Mouse (Mus musculus): ENCODE results near the gene Slc6a1.

Gene Slc6a1

DNA sequence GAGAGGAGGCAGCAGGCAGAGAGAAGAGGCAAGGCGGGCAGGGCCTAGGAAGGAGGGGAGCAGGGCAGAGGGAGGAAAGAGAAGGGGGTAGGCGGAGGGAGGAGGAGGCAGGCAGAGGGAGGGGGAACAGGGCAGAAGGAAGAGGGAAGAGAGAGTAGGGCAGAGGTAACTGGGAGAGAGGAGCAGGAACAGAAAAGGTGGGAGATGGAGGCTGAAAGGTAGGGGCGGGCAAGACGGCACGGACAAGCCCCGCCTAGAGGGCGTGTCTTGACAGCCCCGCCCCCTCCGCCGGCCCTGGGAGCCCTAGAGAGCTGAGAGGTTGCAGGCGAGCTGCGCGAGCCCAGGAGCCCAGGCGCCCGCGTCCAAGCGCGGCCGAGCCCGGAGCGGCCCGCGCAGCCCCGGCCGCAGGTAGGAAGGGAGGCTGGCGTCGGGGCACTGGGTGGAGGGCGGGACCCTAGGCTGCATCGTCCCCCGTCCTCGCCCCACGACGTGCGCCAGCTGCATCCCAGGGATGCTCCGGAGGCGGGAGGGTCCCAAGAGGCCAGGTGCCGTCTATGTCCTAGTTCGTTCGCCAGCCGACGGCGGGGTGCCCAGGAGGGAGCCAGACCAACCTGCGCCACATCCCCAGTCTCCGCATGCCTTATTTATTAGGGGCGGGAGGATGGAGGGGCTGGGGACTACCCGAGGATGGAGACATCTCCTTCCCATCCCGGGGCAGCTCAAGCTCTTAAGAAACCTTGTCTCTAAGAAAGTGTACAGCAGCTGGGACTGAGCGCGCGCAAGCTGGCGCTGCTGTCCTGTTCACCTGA, at the start of gene Slc6a1:
Slc6a1 (plus strand) TSS at position 167 of the 809 bp plus-strand sequence.
- peak; percentile 53 to 54 for DNase-seq (ENCODE audit: low spot score in 2 of 2)

DNA sequence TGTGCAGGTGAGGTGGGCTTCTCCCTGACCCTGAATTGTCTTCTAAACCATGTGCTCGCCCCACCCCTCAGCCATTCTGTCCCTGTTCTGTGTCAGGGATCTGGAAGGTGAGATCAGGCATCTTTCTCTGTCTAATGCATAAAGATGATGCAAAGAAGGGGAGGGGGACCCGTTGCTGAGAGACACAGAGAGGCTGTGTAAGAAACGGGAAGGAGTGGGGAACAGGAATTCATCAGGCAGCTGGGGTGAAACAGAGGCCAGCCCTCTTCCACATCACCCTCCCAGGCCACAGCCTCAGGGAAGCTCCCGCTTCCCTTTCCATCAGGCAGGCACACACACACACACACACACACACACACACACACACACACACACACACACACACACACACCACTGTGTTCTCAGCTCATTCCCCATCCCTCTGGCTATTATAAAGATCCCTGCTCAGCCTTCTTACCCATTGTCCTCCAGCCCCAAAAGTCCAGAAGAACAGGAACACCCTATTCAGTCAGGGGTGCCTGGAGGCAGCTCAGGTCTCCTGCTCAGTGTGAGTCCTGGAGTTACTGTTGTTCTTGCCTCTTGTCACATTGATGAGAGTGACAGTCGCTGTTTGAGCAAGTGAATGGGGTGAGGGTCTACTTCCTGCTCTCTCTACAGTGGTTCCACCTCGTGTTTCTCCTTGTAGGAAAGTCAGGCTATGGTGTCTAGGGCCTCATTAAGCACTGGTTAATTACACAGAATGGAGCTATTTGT, 43.4 kb upstream of the Slc6a1 start:
- no peak for DNase-seq (ENCODE audit: low spot score in 2 of 2)

DNA sequence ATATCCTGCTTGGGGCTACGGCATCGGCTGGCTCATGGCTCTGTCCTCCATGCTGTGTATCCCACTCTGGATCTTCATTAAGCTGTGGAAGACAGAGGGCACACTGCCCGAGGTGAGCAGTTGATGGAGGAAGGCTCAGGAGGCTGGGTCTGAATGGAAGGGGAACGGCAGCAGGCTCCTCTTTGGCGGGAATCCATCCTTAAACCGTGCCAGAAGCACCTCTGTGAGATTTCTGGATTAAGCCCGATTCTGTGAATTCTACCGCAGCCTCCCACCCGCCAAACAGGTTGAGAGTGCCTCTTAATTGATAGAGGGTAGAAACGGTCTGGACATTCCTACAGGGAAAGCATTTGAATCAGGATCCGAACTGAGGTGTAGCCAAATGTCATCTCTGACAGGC, 36.8 kb upstream of the Slc6a1 start:
- no peak for DNase-seq (ENCODE audit: low spot score in 2 of 2)

DNA sequence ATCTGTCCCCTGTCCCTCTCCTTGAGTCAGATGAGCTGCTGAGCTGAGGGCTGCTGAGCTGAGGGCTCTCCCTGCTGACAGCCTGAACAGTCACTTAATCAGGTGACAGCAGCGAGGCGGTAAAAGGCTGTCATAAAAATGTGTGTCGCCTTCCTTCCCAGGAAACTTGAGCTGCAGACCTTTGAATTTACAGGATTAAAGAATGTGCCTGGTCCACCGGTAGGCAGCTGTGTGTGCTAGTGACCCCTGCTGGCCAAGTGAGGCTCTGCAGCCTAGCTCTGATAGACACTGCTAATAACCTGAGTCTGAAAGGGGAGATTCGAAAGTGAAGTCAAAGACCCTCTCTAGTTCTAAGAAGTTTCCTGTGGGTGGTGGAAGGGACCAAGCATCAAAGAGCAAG, 32.1 kb upstream of the Slc6a1 start:
- peak; percentile 78 to 82 for DNase-seq (ENCODE audit: low spot score in 2 of 2)

DNA sequence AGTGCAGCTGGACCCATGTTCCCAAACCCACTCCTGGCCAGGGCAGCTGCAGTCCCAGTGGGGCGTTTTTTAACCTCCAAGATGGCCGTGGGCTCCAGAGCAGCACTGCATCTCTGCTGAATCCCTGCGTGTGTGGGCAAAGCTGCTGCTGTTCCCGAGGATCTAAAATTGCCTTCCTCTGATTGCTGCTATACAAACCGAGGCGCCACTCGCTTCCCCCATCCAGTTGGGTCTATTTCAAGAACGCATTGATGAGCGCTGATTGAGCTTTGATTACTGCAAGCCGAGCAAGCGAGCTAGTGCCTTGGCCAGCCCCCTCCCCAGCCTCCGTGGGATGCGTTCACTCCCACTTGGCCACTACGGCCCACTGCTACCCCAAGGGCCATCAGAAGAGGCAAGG, 27.5 kb upstream of the Slc6a1 start:
- DNase-seq (ENCODE audit: low spot score in 2 of 2): peak in 1 of 2 experiments; percentile 32

DNA sequence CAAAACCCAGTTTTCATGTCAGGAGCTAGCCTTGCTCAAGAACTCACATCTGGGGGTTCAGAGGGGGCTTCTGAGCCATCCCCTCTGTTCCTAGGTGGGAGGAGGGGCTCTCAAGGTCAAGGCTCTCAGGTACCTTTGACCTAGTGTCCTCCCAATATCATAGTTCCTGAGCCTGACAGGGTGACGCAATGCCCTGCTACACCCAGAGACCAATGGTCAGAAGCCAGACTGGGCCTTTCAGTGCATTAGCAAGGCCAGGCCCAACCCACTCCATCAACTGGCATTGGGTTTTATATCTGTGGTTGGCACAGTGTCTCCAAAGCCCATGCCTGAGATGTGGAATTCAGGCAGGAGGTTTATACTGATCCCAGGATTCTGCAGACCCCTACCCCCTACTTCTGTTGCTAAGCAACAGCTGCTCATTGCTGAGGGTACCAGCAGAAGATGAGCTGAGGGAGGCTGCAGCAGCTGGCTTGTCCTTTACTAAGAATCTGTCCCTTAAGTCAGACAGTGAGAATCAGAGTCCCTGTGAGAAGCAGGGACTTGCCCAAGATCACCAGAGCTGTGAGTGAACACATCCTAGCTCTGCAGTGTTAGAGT, 24.6 kb upstream of the Slc6a1 start:
- no peak for DNase-seq (ENCODE audit: low spot score in 2 of 2)

DNA sequence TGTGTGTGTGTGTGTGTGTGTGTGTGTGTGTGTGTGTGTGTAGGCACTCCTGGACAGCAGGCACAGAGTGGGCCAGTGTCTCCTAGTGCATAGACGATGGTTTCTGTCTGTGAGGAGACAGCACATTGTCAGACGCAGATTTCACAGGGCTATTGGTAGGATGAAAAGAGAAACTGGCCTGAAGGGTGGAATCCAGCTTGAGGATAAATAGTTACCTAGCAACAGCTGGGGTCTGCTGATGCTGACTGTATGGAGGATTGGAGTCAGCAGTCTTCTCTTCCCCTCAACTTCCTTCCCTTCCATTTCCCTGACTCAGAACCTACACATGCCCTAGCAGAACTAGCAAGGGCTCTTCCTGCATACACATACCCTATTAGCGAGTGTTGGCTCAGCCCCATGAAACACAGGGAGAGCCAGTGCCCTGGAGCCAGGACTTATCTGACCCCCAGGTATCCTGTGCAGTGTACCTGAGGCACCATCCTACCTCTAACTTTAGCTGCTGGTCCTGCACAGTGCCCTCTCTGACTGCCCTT, 23.7 kb upstream of the Slc6a1 start:
- DNase-seq (ENCODE audit: low spot score in 2 of 2): no peak

DNA sequence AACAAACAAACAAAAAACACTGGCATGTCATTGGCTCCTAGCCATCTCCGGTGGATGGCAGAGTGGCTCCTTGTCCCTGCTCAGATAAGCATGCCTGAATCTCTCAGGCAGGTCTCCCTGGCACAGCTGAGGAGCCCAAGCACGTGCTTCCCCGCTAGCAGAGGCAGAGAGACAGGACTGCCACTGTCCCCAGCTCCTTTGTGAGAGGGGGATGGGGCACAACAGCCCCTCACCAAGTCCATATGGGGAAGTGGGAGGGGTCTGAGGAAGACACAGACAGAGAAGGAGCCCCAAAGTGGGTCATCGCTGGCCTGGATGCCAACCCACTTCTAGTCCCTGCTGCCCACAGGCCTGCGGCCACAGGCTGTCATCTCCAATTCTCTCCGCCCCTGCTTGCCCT, 20.8 kb upstream of the Slc6a1 start:
- no peak for DNase-seq (ENCODE audit: low spot score in 2 of 2)

DNA sequence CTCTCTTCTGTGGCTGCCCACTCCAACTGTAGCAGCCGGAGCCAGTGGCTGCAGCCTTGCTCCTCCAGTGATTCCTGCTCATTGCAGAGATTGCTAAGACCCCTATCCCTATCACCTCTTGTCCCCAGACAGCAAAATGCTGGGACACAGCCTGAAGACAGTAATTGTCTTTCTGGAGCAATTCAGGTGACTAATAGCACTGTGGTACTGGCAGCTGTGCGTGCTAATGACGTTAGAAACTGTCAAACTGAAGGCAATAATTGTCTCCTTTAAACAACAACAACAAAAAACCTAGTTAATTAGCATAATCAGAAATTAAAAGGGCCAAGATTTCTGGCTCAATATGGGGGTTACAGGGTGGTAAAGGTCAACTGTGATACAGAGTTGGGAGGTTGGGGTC, 18.4 kb upstream of the Slc6a1 start:
- DNase-seq (ENCODE audit: low spot score in 2 of 2): no peak

DNA sequence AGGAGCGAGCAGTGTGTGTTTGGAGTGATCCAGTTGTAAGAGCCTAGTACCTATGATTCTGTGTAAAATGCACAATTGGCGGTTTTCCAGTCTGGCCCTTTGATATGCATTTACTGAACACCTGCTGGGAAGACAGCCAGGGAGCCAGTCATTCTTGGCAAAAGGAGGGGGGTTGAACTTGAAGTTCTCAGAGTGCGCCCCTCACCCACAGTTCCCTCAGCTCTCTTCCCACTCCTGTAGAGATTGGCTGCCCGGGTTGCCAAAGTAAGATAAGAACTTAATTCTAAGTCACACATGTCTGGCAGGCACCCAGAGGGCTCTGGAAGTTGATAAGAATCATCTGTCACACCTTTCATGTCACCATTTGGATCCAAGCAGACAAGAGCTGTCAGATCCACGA, 18.0 kb upstream of the Slc6a1 start:
- DNase-seq (ENCODE audit: low spot score in 2 of 2): no peak

DNA sequence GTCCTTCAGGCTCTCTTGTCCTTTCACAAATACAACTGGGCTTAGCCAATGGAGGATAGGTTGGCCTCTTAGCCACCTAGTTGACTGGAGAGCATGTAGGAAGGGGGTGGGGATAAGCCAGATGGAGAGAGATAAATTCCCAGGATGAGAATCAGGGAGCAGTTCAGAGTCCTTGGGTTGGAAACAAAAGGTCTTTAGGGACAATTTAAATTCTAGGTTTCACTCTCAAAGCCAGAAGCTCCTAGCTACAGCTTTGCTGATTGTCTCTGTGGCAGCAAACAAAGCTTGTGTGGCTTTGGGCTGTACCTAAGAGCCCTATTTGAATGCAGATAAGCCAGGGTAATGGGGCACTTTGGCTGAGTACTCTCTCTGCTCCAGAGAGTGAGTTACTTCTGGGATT, 16.2 kb upstream of the Slc6a1 start:
- no peak for DNase-seq (ENCODE audit: low spot score in 2 of 2)

DNA sequence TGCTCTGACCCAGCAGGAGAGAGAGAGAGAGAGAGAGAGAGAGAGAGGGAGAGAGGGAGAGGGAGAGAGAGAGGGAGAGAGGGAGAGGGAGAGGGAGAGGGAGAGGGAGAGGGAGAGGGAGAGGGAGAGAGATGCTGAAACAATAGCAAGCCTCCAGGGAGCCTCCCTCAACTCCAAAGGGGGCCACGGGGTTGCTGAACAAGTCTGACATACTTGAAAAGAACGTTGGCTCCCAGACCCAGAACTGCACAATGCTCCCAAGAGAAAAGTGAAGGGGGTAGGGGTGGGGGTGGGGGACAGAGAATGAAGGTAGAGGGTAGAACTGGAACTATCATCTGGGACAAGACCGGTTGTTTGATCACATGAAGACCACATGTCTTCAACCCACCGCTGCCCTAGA, 14.5 kb upstream of the Slc6a1 start:
- DNase-seq (ENCODE audit: low spot score in 2 of 2): no peak

DNA sequence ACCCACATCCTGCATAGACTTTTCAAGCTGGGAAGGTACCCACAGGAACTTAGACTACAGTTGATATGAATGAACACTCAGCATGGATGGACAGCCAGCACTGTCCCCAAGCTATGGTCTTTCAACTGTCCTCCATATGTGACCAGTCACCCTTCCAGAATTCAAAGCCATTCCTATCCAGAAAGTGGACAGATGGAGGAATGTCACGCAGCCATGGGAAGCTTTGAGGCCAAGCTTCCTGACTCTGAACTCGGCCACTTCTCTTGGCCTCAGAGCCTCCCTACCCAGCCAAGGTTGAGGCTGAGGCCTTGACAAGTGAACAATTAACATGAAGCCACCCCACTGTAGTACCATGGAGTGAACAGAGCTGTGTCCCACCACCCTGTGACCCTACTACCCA, 12.8 kb upstream of the Slc6a1 start:
- no peak for DNase-seq (ENCODE audit: low spot score in 2 of 2)

DNA sequence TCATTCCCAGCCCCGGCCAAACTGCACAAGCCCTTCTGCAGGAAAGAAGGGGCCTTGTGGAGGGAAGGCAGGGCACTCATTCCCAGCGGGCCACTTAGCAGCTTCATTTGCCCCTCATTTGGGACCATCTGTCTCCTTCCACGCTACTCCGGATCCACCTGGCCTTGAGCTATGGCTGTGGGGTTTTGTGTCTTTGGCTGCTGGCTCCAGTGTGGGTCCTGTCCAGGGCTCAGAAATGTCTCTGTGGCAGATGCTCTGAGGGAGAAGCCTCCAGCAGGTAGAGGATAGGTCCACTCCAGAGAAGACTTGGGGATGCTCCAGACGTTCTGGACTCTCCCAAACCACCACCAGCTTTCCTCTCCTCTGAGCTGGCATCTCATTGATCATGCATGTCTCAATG, 11.6 kb upstream of the Slc6a1 start:
- DNase-seq (ENCODE audit: low spot score in 2 of 2): no peak

DNA sequence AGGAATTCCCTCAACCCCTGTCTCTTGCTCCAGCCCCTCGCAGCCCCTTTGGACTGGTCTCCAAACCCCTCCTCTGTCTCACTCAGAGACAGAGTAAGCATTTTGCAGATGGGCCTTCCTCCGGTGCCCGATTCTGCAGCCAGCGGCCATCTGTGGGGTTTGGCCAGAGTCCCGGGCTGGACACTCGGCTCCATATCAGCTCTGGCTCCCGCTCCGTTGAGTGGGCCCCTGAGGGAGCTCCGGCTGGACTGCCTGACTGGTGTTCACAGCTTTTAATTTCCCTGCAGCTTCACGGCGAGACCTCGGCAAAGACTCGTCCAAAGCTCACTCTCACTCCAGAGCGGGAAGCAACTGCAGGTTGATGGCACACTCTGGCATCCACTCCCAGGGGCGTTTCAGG, 10.2 kb upstream of the Slc6a1 start:
- DNase-seq (ENCODE audit: low spot score in 2 of 2): no peak

DNA sequence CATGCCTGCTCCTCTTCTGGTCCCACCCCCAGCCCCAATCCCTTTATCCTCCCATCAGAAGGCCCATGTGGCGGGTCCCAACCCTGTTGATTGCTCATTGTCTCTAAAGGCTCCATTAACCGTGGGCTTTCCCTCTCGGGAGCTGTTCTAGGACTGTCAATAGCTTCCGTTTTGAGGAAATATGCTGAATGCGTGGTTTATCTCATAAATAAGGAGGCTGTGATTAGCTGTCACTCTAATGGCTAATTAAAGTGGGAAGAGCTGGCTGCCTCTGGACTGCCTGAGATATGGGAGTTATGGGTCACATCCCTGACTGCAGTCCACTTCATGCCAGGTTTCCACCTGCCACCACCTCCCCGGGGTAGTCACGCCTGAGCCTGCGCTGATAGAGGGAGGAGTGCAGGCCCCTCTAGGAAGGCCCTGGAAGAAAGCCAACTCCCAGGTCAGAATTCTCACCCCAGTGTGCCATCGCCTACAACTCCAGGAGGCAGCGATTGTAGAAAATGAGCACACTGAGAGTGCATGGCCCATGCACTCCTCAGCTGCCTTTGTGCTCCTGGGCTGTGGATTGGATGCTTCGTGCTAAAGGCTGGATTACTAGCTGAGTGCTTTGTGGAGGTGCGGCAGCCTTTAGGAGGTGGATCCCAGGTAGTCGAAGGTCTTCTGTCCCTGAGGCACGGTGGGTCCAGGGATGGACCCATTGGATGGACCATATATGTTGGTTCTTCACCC, 8.3 kb upstream of the Slc6a1 start:
- no peak for DNase-seq (ENCODE audit: low spot score in 2 of 2)

DNA sequence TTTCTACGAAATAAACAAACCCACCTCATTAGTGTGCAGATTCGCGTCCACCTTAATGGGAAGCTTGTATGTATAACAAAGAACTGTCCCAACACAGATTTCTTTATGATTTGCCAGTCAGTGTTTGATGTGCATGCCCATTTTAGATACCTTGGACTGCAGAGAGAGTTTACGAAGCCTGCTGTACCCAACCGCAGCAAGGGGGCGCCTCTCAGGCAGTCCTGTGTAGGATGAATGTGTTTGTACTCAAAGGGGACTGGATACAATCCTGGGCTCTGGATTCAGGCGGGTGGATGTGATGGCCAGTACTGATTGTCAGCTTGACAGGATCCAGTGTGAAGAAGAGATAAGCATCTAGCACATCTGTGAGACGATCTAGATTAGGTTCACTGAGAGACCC, 6.6 kb upstream of the Slc6a1 start:
- no peak for DNase-seq (ENCODE audit: low spot score in 2 of 2)

DNA sequence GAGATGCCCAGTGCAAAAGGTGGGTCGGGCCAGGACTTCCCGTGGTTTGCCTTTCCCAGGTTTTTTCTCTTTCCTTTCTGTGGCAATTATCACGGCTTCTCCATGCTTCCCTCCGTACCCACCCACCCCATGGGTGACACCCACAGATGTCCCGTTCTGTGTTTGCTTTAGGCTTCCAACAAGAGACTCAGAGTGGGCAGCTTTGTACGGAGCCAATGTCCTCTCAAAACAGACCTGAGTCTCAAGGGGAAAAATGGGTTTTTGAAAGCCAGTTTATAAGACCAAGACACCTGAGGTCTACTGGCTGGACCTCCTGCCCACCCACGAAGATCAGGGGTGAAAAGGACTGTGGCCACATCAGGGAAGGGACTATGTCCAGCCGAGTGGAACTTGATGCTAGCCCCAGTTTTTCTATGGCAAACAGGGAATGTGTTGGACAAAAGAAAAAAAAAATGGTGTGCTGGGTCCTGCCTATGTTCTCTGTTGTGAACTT, 889 bp downstream of the Slc6a1 start:
- no peak for DNase-seq (ENCODE audit: low spot score in 2 of 2)

DNA sequence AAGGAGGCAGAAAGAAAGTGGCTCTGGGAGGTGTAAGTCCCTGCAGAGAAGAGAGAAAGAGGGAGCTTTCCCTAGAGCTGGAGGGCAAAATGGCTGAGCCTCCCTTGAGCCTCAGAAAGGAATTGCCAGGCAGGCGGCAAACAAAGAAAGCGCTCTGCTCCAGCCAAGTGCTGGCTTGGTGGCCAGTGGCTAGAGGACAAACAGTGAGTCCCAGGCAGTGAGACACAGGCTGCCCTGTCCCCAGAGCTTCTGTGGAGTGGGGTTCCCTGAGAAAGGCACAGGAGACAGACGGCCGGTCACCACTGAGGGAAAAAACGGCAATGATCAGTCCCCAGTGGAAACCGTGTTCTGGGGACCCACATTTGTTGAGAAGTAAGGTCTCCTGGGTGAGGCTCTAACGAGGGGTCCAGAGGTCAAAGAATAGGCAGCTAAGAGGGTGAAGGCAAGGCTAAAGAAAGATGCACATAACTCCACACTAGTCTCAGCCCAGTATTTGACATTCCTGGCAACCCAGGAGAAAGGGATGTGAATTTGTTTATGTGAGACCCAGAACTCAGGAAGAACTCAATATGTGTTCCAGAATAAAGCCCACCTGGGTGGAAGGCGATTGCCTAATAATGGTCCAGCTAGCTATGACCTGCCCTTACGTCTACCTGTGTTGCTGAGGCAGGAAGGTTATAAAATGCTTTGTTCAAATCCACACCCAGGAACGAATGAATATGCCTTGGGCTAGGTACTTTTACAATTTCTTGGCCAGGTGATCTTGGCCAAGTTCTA, 1.7 kb downstream of the Slc6a1 start:
- DNase-seq (ENCODE audit: low spot score in 2 of 2): no peak

DNA sequence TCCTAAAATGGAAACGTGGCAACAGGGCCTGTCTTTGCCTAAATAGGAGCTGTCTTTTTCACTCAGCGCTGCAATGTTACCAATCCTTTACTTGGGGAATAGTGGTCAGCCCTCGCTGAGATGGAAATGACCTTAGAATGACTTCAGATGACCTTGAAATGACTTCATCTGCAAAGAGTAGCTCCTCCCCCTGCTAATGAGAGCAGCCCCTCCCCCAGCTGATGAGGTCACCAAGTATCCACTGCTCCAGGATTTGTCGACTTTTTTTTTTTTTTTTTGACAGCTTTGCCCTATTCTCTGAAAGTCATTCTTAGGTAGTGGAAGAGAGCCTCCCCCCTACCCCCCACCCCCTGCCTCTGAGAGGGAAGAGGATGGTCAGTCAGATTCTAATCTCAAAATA, 3.0 kb downstream of the Slc6a1 start:
- DNase-seq (ENCODE audit: low spot score in 2 of 2): no peak

DNA sequence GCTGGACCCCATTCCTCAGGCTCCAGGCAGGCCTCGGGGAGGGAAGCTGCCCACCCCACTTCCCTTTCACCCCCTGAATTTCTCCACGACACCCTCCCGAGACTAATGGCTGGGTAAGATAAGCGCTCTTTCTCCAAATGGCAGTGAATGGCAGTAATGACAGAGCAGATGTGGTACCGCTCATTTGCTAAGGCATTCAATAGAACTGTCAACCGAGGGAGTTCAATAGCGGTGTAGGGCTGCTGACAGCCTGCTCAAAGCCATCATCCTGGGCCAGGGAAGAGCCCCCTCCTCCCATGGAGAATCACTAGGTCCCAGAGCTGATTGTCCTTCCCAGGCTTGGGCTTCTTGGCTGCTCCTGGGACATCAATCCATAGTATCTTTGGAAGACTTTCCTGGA, 6.7 kb downstream of the Slc6a1 start:
- DNase-seq (ENCODE audit: low spot score in 2 of 2): no peak

Data from frontal cortex, postnatal 25 days (tissue).